Mouse (Mus musculus) layer of hippocampus, postnatal 10 days (tissue): ENCODE data around the gene Sfxn3. TPM values are rescaled to one million over a fixed set of nuclear protein-coding genes. Genes with fewer than 3 reads are reported as not detected.
A peak's percentile ranks its signal among the peaks of the same experiment; 100 is the strongest.

Source experiments
- DNase-seq, 2 experiments: peaks; one replicate each; pipeline ENCODE4 v3.0.0; 2021; ENCODE audit warnings: low spot score in 2 of 2
- long read RNA-seq: library from polyadenylated mRNA; stranded (forward); transcript quantifications from one replicate; pipeline ENCODE4 v2.0.0, GENCODE M21; 2023
- total RNA-seq, 2 experiments: library from RNA; stranded (reverse); gene quantifications; 2 replicates each; pipeline ENCODE4 v1.2.3; 2021

Sfxn3 gene
- total RNA-seq = 100 to 1,000 TPM; 103 to 124 TPM
- long read RNA-seq, transcript Sfxn3-201 (11 exons, 2,867 nt) = major isoform, 60 of 107 reads
- long read RNA-seq, partial matches to known transcripts = 11 of 107 reads
- long read RNA-seq, other reads (novel, unspliced or antisense) = 35 of 107 reads

DNA sequence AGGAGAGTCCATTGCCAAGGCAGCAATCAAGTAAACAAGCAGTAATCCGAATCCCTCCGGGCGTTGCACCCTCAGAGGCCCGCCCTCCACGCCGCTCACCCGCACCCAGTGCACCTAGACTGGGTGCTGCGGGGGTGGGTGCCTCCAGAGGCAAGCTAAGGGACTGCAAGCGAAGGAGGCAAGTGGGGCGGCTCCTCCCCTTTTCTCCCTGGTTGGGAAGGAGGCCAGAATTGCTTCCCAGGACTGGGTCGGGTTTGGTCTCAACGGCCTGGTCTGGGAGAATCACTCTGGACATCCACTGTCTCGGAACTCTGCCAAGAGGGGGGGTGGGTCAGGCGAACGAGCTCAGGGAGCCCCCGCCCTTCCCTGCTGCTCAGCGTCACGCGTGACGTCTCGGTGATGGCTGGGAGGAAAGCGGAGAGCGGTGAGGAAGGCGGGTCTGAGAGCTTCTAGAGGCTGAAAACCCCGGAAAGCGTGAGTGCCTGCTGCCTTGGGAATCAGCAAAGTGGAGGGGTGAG is at the start of gene Sfxn3:
Gene Sfxn3 (plus strand): TSS at position 87 of the 518 bp plus-strand sequence.
- DNase-seq = peak; percentile 95 to 96

DNA sequence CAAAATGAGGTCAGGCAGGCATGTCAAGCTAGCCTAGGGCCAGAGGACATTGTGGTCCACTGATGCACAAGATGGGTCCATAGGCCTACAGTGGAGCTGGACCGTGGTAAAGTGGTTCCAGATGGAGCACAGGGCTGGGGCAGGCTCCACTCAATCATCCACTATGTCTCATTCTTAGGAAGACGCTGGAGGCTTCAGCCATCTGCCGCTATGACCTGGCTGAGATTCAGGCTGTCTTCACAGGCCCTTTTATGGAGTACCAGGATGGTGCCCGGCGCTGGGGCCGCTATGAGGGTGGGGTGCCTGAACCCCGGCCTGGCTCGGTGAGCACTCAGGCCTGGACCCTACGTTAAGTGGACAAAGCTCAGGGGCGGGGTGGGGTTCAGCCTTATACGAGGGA is 49.5 kb upstream of the Sfxn3 start:
- no peak for DNase-seq

DNA sequence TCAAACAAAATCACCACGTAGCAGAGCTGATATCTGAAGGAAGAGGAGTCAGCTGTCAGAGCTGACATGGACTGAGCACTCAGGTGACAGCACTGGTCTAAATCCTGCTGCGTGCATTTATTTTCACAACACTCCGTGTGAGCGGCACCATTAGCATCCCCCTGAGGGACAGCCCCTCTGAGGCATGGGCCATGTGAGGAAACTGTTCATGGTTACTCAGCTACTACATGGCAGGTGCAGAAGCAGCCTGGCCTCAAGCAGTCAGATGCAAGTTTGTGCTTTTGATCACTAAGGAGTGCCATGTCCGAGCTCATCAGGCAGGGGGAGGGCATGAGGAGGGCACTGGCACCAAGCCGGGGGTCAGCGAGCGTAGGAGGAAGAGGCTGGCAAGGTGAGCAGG is 47.7 kb upstream of the Sfxn3 start:
- no peak for DNase-seq

DNA sequence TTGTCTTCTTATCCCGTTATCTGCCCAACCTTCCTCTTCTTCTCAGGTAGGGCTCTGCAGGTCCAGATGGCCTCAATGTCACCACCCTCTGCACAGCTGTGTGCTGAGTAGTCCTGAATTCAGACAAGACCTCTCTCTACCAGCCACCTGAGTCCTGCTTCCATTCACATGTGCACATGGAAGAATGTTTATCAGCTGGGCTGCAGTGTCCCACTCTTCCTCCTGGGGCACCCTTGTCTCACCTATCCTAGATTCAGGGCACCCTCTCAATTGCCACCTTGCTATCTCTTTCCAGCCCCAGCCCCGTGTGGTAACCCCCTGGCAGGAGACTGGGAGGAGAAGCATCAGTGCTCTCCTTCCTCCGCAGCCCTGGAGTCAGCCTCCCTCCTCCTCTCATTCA is 45.0 kb upstream of the Sfxn3 start:
- DNase-seq = no peak

DNA sequence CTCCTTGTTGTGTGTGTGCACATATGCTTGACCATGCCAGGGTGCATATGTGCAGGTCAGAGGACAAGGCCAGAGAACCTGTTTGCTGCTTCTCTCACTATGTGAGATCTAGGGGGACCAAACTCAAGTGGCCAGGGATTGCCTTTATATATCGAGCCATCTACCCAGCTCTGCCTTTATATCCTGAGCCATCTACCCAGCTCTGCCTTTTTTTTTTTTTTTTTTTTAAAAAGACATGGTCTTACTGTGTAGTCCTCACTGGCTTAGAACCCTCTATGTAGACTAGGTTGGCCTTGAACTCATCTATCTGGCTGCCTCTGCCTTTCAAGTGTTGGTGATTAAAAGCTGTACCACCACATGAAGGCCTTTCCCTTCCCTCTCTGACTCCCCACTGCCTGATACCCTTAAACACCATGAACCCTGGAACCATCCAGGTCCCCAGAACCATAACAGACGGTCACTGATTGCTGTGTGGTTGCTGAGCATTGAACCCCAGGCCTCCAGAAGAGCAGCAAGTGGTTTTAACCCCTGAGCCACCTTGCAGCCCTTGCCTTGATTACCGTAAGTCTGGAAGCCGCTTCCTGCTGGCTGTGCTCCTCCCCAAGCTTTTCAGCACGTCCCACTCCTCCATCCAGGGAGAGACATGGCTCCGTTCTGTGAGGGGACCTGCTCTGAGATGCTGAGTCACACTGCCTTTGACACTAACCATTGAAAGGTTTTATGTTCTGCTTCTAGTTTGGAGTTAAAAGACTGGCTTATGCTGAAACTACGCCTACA is 43.4 kb upstream of the Sfxn3 start:
- DNase-seq = no peak

DNA sequence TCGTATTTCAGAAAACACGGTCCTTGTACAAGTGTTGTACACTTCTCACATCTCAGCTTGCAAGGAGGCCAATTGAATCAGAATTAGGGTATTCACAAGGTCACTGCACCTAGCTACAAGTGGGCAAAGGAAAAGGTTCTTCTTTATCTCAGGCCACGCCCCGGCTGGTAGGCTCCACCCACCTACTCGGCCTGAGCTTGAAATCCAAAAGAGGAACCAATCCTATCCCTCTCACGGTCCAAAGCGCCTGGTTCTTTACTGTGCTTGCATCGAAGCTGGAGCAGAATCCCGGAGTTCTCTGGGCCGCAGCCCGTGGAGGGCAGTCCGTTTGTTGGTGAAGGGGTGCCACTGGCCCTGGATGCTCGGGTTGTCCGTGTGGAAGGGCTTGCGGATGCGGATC is 41.9 kb upstream of the Sfxn3 start, which contains the start of gene Twnk:
Gene Twnk (plus strand): TSS at position 220 of the 400 bp plus-strand sequence.
- no peak for DNase-seq

DNA sequence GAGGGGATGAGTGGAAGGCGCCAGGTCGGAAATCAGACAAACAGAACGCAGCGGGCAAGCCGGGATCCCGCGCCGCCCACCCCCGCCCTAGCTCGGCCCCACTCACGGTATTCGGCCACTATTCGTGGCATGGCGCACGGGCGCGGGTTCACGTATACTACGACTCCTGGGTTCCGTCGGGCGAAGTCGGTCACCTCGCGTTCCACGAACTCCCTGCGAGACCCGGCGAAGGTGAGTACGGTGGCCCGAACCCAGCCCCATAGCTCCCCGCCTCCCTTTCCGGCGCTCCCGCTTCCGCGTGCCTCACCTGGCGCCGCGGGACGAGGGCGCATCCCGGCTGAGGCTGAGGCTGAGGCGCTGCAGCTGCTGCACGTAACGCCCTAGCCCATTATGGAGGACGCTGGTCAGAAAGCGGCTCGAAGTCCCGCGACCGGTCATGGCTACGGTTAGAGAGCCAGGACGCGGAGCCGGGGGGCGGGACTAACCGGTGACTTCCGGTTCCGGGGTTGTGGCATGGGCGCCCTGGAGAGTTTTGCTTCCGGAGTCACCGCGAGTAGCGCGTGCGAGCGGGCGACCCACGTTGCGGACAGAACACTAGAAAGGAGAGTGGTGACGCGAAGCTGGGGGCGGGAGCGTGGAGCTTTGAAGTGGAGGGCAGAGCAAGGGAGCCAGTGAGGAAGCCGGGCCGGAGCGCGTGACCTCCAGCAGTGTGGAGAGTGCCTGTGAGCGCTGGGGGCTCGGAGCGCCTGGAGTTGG is 41.2 kb upstream of the Sfxn3 start, which contains the start of gene Mrpl43:
Gene Mrpl43 (minus strand): TSS at position 486 of the 756 bp plus-strand sequence.
- peak; percentile 97 for DNase-seq

DNA sequence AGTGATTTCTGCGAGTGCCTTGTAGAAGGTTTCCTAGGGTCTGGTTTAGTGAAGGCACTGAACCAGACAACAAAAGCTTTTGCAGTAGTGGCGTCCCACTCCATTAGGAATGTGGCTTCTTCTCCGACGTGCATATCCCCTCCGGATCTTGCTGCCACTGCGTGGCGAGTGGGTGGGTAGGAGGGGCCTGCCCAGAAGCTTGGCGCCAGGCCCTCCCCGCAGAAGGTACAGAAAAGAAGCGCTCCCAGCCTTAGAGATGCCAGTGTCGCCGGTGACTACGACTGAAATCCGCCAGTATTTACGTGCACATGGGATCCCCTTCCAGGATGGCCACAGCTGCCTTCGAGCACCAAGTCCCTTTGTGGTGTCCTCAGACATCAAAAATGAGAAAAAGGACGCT is 40.3 kb upstream of the Sfxn3 start:
- DNase-seq = no peak

DNA sequence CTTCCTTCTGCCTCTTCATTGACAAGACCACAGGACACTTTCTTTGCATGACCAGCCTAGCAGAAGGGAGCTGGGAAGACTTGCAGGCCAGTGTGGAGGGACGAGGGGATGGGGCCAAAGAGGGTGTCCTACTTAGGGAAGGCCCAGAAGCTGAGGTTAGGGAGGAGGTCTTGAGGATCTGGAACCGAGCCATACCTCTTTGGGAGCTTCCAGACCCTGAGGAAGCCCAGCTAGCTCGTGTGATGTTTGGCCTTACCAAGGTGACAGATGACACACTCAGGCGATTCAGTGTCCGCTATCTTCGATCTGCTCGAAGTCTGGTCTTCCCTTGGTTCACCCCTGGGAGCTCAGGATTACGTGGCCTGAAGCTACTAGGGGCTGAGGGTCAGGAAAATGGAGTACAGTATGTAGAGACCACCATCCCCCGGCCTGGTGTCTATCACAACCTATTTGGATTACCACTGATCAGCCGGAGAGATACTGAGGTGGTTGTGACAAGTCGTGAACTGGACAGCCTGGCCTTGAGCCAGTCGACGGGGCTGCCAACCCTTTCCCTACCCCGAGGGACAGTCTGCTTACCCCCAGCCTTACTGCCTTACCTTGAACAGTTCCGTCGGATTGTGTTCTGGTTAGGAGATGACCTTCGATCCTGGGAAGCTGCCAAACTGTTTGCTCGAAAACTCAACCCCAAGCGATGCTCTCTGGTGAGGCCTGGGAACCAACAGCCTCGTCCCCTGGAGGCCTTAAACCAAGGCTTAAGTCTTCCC is 39.7 kb upstream of the Sfxn3 start:
- no peak for DNase-seq

DNA sequence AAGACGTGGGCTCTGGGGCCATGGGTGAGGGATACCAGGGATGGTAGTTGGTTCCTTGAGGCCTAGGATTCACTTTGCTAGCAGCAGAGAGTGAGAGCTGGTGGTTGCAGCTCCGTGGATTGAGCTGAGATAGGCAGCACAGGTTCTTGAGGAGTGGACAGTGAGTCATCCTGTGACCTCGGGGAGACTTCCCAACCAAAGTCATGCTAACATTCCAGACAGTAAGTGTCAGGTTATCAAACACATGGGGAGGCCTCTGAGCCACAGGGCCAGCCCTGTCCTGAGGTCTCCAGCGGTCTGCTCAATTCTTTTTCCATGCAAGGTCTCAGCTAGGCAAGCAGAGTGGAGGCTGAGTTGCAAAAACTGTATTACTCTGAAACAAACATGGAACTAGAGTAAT is 36.7 kb upstream of the Sfxn3 start:
- DNase-seq = no peak

DNA sequence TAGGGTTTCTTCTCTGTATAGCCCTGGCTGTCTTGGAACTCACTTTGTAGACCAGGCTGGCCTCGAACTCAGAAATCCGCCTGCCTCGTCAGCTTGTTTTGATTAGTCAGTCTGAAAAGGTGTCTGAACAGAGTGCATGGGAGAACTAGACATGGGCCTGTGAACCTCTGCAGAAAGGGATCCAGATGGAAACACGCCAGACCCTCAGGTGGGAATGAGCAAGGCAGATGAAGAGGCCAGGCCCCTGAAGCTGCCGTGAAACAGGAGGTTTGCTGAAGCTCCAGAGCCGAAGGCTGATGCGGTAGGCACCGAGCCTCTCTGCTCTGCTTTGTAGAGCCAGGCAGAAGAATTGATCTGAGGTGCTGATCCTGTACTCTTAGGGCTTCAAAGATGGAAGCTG is 35.1 kb upstream of the Sfxn3 start:
- DNase-seq = no peak

DNA sequence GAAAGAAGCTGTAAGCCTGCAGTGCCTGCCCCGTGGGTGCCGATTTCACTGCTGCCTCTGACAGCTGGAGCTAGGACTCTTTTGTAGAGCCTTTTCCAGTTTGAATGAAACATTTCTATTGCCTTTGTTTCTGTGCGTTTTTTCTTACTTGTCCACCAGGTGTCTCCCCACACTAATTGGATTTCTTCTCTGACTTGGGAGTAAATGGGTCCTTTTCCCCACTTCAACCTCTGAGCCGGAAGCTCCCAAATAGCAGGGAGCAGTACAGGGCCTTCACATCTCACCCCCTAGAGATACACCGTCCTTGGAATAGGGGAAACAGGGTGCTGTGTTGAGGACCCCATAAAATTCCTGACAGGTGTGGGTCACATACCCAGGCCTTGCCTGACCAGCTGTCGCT is 34.7 kb upstream of the Sfxn3 start:
- peak in 1 of 2 experiments; percentile 15 for DNase-seq

DNA sequence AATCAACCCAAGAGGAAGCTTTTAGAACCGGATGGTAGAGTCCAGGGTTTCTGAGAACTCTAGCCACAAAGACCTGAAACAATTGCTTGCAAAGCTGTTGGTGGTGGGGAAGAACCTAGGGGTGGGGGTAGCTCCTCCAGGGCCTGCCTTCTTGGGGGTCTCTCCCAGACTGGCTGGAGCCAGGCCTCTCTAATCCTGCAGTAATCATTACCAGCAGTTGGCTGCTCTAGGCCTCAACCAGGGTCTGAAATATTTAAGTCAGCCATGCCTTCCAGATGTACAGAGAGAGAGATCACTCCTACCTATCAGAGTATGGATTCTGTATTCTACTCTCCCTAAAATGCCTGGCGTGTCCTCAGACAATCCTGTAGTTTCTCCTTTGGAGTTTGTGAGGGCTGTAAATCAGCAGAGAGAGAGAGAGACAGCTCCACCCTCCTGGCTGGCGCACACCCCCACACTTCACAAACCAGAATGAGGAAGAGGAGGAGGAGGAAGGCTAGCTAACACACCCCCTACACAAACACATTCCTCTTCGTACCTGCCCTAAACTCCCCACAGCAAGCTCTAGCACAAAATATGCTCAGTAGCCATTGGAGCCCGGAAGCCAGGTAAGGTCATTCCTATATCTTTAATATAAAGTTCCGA is 33.6 kb upstream of the Sfxn3 start:
- DNase-seq = no peak

DNA sequence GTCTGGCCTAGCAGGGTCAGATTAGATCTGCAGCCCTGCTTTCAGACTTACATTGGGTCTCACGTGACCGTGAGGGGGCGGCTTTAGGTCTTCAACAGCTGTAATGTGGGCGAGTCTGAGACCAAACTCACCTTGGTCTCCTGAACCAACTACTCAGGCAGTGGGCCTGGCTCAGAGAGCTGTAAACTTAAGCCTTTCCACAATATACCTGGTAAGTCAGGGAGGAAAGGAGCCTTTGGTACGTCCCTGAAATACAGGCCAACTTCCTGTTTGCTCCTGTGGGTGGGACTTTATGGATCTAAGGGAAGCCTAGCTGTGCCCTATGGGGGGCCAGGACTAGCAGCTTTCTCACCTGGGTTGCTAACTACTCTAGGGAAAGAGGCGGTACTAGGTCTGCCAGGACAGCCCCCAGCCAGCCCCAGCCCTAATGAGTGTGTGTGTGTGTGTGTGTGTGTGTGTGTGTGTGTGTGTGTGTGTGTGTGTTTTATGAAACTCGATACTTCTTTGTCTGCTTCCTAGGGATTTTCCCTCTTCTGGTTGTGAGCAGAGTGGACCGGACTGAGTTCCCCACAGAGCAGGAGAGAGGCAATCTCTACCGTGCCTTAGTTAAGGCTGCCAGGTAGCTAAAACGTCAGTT is 32.9 kb upstream of the Sfxn3 start, which contains the start of gene Lzts2:
Gene Lzts2 (plus strand): TSS at position 80 of the 637 bp plus-strand sequence.
- no peak for DNase-seq

DNA sequence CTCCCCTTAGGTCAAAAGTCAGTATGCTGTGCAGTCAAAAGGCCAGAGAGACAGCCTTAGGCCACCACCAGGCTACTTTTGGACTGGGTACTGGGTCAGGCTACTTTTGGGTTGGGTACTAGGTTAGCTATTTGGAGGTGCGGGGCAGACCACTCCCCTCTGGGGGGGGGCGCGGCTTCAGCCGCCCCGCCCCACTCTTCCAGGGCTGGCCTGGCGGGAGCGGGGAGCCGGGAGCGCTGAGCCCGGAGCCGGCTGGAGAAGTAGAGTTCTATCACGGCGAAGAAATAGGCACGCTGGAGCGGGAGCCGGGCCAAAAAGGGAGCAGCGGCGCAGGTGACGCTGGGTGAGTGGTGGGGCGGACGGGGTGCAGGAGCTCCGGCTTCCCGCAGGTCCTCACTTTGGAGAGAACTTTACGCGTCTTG is 32.3 kb upstream of the Sfxn3 start:
- DNase-seq = peak in 1 of 2 experiments; percentile 52

DNA sequence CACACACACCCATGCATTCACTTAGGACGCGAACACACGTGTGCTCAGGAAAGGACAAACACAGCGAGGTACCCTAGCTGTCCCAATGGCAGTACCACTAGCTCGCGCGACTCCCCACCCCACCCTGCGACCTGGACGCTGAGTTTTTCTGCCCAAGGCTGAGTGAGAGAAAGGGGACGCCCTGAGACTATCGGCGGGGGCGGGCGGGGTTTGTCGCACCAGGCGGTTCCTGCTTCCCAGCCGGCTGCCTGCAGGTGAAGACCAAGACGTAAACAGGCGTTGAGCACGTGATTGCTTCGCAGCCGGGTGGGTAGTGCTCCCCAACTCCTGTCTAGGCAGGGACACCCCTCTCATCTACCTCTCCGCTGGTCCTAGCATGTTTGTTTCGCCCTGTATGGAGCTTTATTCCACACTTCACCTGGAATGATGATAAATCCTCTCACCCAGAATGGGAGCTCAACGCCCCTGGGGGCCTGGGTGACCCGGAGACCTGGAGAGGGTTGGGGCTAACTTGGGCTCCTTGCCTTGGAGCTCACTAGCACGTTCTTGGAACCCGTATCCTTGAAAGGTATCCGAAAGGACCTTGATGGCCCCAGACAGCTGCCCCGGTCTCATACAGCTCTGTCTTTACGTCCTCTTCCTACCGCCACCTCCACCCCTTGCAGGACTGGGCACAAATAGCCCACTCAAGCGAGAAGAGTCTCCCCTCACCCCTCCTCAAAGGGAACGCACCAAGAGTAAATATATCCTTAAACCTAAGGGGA is 31.6 kb upstream of the Sfxn3 start:
- no peak for DNase-seq

DNA sequence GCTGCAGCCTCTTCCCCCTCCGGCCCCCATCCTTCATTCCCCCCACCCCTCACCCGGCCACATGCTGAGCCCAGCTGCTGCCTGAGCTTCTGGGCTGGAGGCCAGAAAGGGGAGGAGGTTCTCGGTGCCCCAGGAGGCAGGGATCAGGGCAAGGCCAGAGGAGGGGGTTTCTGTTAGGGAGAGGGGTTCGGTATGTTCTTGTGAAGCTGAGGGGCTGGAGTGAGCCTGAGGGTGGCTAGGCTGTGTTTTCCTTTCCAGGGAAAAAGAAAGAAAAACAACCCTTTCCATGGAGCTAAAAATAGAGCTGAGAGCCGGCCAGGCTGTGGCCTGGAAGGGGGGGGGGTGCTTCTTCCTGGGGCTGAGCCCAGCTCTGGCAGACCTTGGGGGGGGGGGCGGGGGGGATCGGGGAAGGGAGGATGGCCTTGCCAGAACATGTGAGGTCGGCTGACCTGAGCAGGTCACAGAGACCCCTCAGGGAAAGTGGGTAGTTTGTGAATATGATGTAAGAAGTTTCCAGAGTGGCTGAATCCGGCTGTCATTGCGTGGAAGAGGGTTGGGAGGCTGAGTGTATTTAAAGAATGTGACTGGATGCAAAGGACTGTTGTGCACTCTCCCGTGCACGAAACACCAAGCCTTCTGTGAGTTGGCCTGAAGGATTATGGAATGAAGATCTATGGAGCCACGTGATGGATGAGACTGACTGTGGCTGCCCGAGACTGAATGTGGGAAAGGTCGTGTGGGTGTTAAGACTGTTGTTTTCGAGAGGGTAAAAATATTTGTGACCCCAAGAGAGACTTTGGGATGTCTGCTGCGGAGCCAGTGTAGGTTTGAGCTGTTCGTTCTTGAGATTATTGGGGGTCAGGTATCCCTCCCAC is 30.7 kb upstream of the Sfxn3 start:
- DNase-seq = peak; percentile 70 to 74

DNA sequence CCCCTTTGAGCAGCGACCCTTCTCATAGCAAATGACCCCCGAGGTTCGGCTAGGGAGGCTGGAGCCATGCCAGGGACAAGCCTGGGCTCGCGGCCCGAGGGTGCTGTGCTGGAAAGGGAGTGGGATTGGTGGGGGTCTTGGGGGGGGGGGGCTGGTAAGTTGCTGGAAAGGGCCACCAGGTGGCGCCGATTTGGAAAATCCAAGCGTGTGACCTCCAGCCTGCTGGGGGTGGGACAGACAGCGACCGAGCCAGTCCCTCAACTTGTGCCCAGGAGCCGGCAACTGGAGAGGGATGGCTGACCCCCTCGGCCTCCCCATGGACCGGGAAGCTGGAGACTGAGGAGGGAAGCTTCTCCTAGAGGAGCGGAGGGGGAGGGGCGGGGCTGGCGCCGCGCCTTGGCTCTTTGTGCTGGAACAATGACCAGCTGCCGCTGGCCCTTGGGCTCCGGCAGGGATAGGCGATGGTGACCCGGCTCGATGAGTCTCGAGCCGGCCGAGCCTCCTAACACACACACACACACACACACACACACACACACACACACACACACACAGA is 30.0 kb upstream of the Sfxn3 start:
- DNase-seq = peak; percentile 79 to 85
